ENCODE assay signal across 20 mouse cellular contexts in the genomic region with DNA sequence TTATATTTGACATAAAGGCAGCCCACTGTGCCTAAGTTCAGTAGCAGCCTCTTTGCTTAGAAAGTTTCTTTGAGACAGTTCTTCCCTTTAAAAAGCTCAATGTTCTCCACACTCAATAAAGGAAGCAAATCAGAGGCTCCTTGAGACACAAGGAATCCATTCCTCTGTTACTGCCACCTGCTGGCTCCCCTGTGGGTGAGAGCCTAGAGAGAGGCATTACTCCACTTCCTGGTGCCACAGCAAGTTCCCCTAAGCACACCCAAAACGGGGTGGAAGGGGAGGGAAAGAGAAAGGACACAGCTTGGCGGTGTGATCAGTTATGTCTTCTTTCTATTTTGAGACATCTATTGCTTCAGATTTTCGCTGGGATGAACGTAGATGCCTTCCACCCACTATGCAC.
DNase-seq lines count a peak whose midpoint lies in the region; ATAC-seq and TF ChIP-seq lines count a peak whose summit lies in the region.
"Had no signal": no experiment of that assay in that cellular context is flagged by ENCODE, and none has a peak within 500 bp of the region (broad histone marks: within the 10 kb centered on the region; RNA-seq: fewer than 3 reads in every experiment).

No protein-coding gene starts in this region.

- H3K27ac ChIP-seq in heart, postnatal 0 days (ENCODE audit: low read depth), result no peak overlapping the region
- no peak overlapping the region for H3K27ac ChIP-seq in heart, adult 2 months
- H3K27ac ChIP-seq in hindbrain, embryonic 13.5 days, result no peak overlapping the region
- H3K27ac ChIP-seq: forebrain, embryonic 13.5 days; heart, embryonic 15.5 days; hindbrain, embryonic 14.5 days; limb, embryonic 12.5 days; midbrain, embryonic 10.5 days had no signal

- no peaks in the 10 kb centered on the region for H3K9me3 ChIP-seq in heart, postnatal 0 days (replicated peaks; ENCODE audit: control insufficient read depth, low read length)
- H3K9me3 ChIP-seq in hindbrain, embryonic 13.5 days, result no peaks in the 10 kb centered on the region
- H3K9me3 ChIP-seq: forebrain, embryonic 13.5 days; heart, embryonic 15.5 days; limb, embryonic 12.5 days; midbrain, embryonic 10.5 days had no signal

- no peaks in the 10 kb centered on the region for H3K27me3 ChIP-seq in heart, postnatal 0 days (ENCODE audit: control insufficient read depth, insufficient read depth, low read length)
- no peaks in the 10 kb centered on the region for H3K27me3 ChIP-seq in heart, adult 2 months (ENCODE audit: control insufficient read depth, insufficient read depth, low read length)
- no peaks in the 10 kb centered on the region for H3K27me3 ChIP-seq in hindbrain, embryonic 13.5 days
- H3K27me3 ChIP-seq: forebrain, embryonic 13.5 days; heart, embryonic 15.5 days; limb, embryonic 12.5 days had no signal

- no peak for TF ChIP-seq POLR2A in heart, adult 2 months (IDR thresholded peaks at IDR 0.05; ENCODE audit: insufficient read depth, low read depth, low read length)

- peak; percentile 33; the same call in 1 of the 2 replicates for TF ChIP-seq CTCF in heart, postnatal 0 days (IDR thresholded peaks at IDR 0.05; ENCODE audit: low read depth)
- no peak; the same call in 1 of the 2 replicates for TF ChIP-seq CTCF in heart, adult 2 months (IDR thresholded peaks at IDR 0.05)

- no peak for DNase-seq in heart, postnatal 0 days (ENCODE audit: low spot score)
- no peak for DNase-seq in heart, adult 2 months
- peak; percentile 14 for DNase-seq in lung, postnatal 14 days
- no peak for DNase-seq in lung, postnatal 4 days
- peak; percentile 51 for DNase-seq in ZHBTc4 (ENCODE audit: low read depth, low spot score)
- DNase-seq: cerebellum, adult 8-10 months; embryo, embryonic 11 days; heart, adult 11 months; kidney, adult 18-20 months; right cerebral cortex, adult 18-20 months had no signal

- TF ChIP-seq EP300 in heart, postnatal 0 days (IDR thresholded peaks at IDR 0.05; ENCODE audit: low read depth), result no peak
- TF ChIP-seq EP300 in heart, adult 2 months (IDR thresholded peaks at IDR 0.05; ENCODE audit: insufficient read depth, low read depth, low read length), result no peak

- H3K4me2 ChIP-seq in heart, postnatal 0 days (ENCODE audit: low read depth, low read length), result no peak overlapping the region
- H3K4me2 ChIP-seq in hindbrain, embryonic 13.5 days, result no peak overlapping the region
- H3K4me2 ChIP-seq: forebrain, embryonic 13.5 days; heart, embryonic 15.5 days; hindbrain, embryonic 14.5 days; limb, embryonic 12.5 days had no signal

- intact Hi-C loops in heart, adult 2 months (cut with DNase I), result no loop called here

- H3K4me1 ChIP-seq in heart, postnatal 0 days (ENCODE audit: control insufficient read depth, insufficient read depth), result no peaks in the 10 kb centered on the region
- H3K4me1 ChIP-seq in heart, adult 2 months (ENCODE audit: control insufficient read depth, insufficient read depth, low read length), result no peaks in the 10 kb centered on the region
- H3K4me1 ChIP-seq in hindbrain, embryonic 13.5 days (replicated peaks), result 0 out of 2 replicates have a peak, but pooled peaks cover 3% of the 10 kb centered on the region
- H3K4me1 ChIP-seq: forebrain, embryonic 13.5 days; heart, embryonic 15.5 days; limb, embryonic 12.5 days; midbrain, embryonic 10.5 days had no signal

- H3K36me3 ChIP-seq in heart, postnatal 0 days (replicated peaks; ENCODE audit: control insufficient read depth, insufficient read depth, low read length), result no peaks in the 10 kb centered on the region
- no peaks in the 10 kb centered on the region for H3K36me3 ChIP-seq in heart, adult 2 months (ENCODE audit: control insufficient read depth, insufficient read depth, low read length)
- H3K36me3 ChIP-seq in hindbrain, embryonic 13.5 days, result no peaks in the 10 kb centered on the region
- H3K36me3 ChIP-seq: G1E; heart, embryonic 15.5 days; limb, embryonic 12.5 days; midbrain, embryonic 10.5 days had no signal

- no peaks in the 10 kb centered on the region for H3K79me2 ChIP-seq in heart, adult 2 months (replicated peaks; ENCODE audit: control insufficient read depth, insufficient read depth, low read length)

- no peak overlapping the region for H3K4me3 ChIP-seq in heart, postnatal 0 days (ENCODE audit: low read depth, low read length)
- no peak overlapping the region for H3K4me3 ChIP-seq in heart, adult 2 months
- no peak overlapping the region for H3K4me3 ChIP-seq in hindbrain, embryonic 13.5 days
- H3K4me3 ChIP-seq: forebrain, embryonic 13.5 days; heart, embryonic 15.5 days; limb, embryonic 12.5 days; midbrain, embryonic 10.5 days; myocyte had no signal

- 63% methylated on average over 4 of the region's 4 CpGs for WGBS in heart, postnatal 0 days
- WGBS in heart, adult 2 months, result 63% methylated on average over 4 of the region's 4 CpGs
- 60% methylated on average over 4 of the region's 4 CpGs for WGBS in hindbrain, embryonic 13.5 days

- no peak for ATAC-seq in heart, postnatal 0 days (ENCODE audit: insufficient read depth, low read depth)
- peak; percentile 50 for ATAC-seq in megakaryocyte progenitor cell, adult 5-6 weeks (replicated peaks; ENCODE audit: poor library complexity)
- no peak for ATAC-seq in hindbrain, embryonic 13.5 days (ENCODE audit: low FRiP score)
- ATAC-seq in monocyte, adult 5-6 weeks (replicated peaks; ENCODE audit: insufficient number of reproducible peaks, low FRiP score, low TSS enrichment, poor library complexity, severe bottlenecking), result no peak
- ATAC-seq: forebrain, embryonic 13.5 days had no signal

- H3K9ac ChIP-seq in heart, postnatal 0 days (replicated peaks; ENCODE audit: low read depth, low read length), result no peak overlapping the region
- H3K9ac ChIP-seq in heart, adult 2 months (ENCODE audit: low read depth, low read length), result no peak overlapping the region
- H3K9ac ChIP-seq in hindbrain, embryonic 13.5 days, result no peak overlapping the region
- H3K9ac ChIP-seq: forebrain, embryonic 13.5 days; heart, embryonic 15.5 days; hindbrain, embryonic 14.5 days; limb, embryonic 12.5 days had no signal

Comparison
In these comparisons a context has a peak if more than half of its experiments do, and no peak if none do; other contexts are left out.
1. DNase-seq: peak in lung, postnatal 14 days (single experiment) and ZHBTc4 (single experiment); none in heart, postnatal 0 days (single experiment), heart, adult 2 months (0 of 2) and lung, postnatal 4 days (0 of 2).